In genomic region chr15:95675645-95676044, GRCm38 (mm10) we compare ENCODE assay signal across 20 mouse cellular contexts. TPM values are rescaled to one million over a fixed set of nuclear protein-coding genes. Genes with fewer than 3 reads are reported as not detected.
DNase-seq lines count a peak whose midpoint lies in the region; ATAC-seq lines count a peak whose summit lies in the region.
"Had no signal": no experiment of that assay in that cellular context is flagged by ENCODE, and none has a peak within 500 bp of the region (broad histone marks: within the 10 kb centered on the region; RNA-seq: fewer than 3 reads in every experiment).

No protein-coding gene starts in this region.

- no peaks in the 10 kb centered on the region for H3K27me3 ChIP-seq in liver, embryonic 12.5 days (replicated peaks)
- H3K27me3 ChIP-seq in liver, embryonic 13.5 days, result no peaks in the 10 kb centered on the region
- H3K27me3 ChIP-seq in liver, embryonic 16.5 days (ENCODE audit: control insufficient read depth, insufficient read depth, low read depth, low read length), result no peaks in the 10 kb centered on the region
- H3K27me3 ChIP-seq: embryonic facial prominence, embryonic 15.5 days; heart, embryonic 13.5 days; hindbrain, embryonic 15.5 days had no signal

- DNase-seq in liver, result no peak
- no peak for DNase-seq in liver, embryonic 13.5 days
- DNase-seq in embryo, embryonic 10.5 days (ENCODE audit: low spot score), result no peak
- DNase-seq in thymus, postnatal 10 days (ENCODE audit: low spot score in 2 of 2), result no peak
- DNase-seq: adrenal gland, postnatal 14 days; cerebellum, adult 11-12 months; cerebellum, adult 9-11 months; embryo, embryonic 11 days; gastrocnemius, adult 2 months; gastrocnemius, postnatal 25 days; heart, postnatal 36 days had no signal

- 0 out of 2 replicates have a peak, but pooled peaks cover 5% of the 10 kb centered on the region for H3K4me1 ChIP-seq in liver, embryonic 12.5 days
- H3K4me1 ChIP-seq in liver, embryonic 13.5 days (replicated peaks), result no peaks in the 10 kb centered on the region
- H3K4me1 ChIP-seq in liver, embryonic 16.5 days (ENCODE audit: control insufficient read depth, low read depth, low read length), result no peaks in the 10 kb centered on the region; the same call in 1 of the 2 replicates
- H3K4me1 ChIP-seq: embryonic facial prominence, embryonic 15.5 days; forebrain, embryonic 10.5 days; heart, embryonic 13.5 days; hindbrain, embryonic 15.5 days had no signal

- no peak overlapping the region for H3K4me2 ChIP-seq in liver, embryonic 12.5 days
- H3K4me2 ChIP-seq in liver, embryonic 13.5 days, result no peak overlapping the region
- no peak overlapping the region for H3K4me2 ChIP-seq in liver, embryonic 16.5 days (ENCODE audit: low read depth, low read length)
- H3K4me2 ChIP-seq: embryonic facial prominence, embryonic 15.5 days; heart, embryonic 13.5 days; hindbrain, embryonic 15.5 days had no signal

- H3K27ac ChIP-seq in liver, embryonic 12.5 days, result no peak overlapping the region
- H3K27ac ChIP-seq in liver, embryonic 13.5 days, result no peak overlapping the region
- H3K27ac ChIP-seq in liver, embryonic 16.5 days (ENCODE audit: low read length), result no peak overlapping the region
- H3K27ac ChIP-seq: embryonic facial prominence, embryonic 15.5 days; forebrain, embryonic 10.5 days; gastrocnemius, adult 2 months; heart, embryonic 13.5 days; hindbrain, embryonic 15.5 days had no signal

- H3K9me3 ChIP-seq in liver, embryonic 12.5 days (replicated peaks), result no peaks in the 10 kb centered on the region; the same call in 1 of the 2 replicates
- no peaks in the 10 kb centered on the region for H3K9me3 ChIP-seq in liver, embryonic 13.5 days (replicated peaks)
- H3K9me3 ChIP-seq in liver, embryonic 16.5 days (replicated peaks; ENCODE audit: control insufficient read depth, low read length), result no peaks in the 10 kb centered on the region
- H3K9me3 ChIP-seq: heart, embryonic 13.5 days; hindbrain, embryonic 15.5 days had no signal

- H3K9ac ChIP-seq in liver, embryonic 12.5 days, result no peak overlapping the region
- no peak overlapping the region for H3K9ac ChIP-seq in liver, embryonic 13.5 days
- no peak overlapping the region for H3K9ac ChIP-seq in liver, embryonic 16.5 days (ENCODE audit: low read depth, low read length)
- H3K9ac ChIP-seq: embryonic facial prominence, embryonic 15.5 days; heart, embryonic 13.5 days; hindbrain, embryonic 15.5 days had no signal

- H3K4me3 ChIP-seq in liver, embryonic 12.5 days, result no peak overlapping the region
- H3K4me3 ChIP-seq in liver, embryonic 13.5 days (replicated peaks), result no peak overlapping the region
- no peak overlapping the region for H3K4me3 ChIP-seq in liver, embryonic 16.5 days (ENCODE audit: low read depth, low read length)
- H3K4me3 ChIP-seq: embryonic facial prominence, embryonic 15.5 days; erythroblast, embryonic 14.5 days; forebrain, embryonic 10.5 days; gastrocnemius, adult 2 months; heart, embryonic 13.5 days; hindbrain, embryonic 15.5 days had no signal

- no peaks in the 10 kb centered on the region for H3K36me3 ChIP-seq in liver, embryonic 12.5 days
- no peaks in the 10 kb centered on the region for H3K36me3 ChIP-seq in liver, embryonic 13.5 days
- no peaks in the 10 kb centered on the region for H3K36me3 ChIP-seq in liver, embryonic 16.5 days (ENCODE audit: control insufficient read depth, insufficient read depth)
- H3K36me3 ChIP-seq: embryonic facial prominence, embryonic 15.5 days; forebrain, embryonic 10.5 days; heart, embryonic 13.5 days; hindbrain, embryonic 15.5 days had no signal

- ATAC-seq in liver, embryonic 12.5 days, result peak; percentile 70
- peak; percentile 58 for ATAC-seq in liver, embryonic 13.5 days (ENCODE audit: low read depth)
- ATAC-seq in liver, embryonic 16.5 days (ENCODE audit: low read depth), result peak; percentile 27; the same call in 1 of the 2 replicates
- ATAC-seq: forebrain, embryonic 14.5 days had no signal

- WGBS in liver, embryonic 12.5 days (ENCODE audit: insufficient replicate concordance), result 44% methylated on average over 4 of the region's 4 CpGs
- WGBS in liver, embryonic 13.5 days (ENCODE audit: insufficient replicate concordance), result 33% methylated on average over 4 of the region's 4 CpGs
- WGBS in liver, embryonic 16.5 days (ENCODE audit: insufficient replicate concordance), result 42% methylated on average over 4 of the region's 4 CpGs

RNA-seq across cellular contexts. Expression of gene Dbx2, which starts 19.9 kb away (rescaled TPM):
- polyA plus RNA-seq in liver, embryonic 12.5 days (2016; fragmentation: Nextera tagmentation; extraction: Ambion mirVana), result not detected in 2 replicates
- polyA plus RNA-seq in liver, embryonic 13.5 days (2015; fragmentation: Nextera tagmentation; extraction: Ambion mirVana), result not detected in 2 replicates
- polyA plus RNA-seq in liver, embryonic 16.5 days (2015; fragmentation: Nextera tagmentation; extraction: Ambion mirVana), result not detected in 2 replicates
- polyA plus RNA-seq: erythroblast, embryonic 14.5 days; heart, embryonic 13.5 days; heart, postnatal 0 days had no signal
